Mouse (Mus musculus) bone marrow macrophage, adult 2 months (primary cell): ENCODE data around the gene Ino80e. TPM values are rescaled to one million over a fixed set of nuclear protein-coding genes. Genes with fewer than 3 reads are reported as not detected.

ENCODE experiments used
- H3K27ac ChIP-seq: 2 replicates; pipeline ENCODE4 v1.5.1; 2012; ENCODE audit warnings: low read depth, low read length; ENCODE audit not compliant: insufficient read depth
- H3K4me1 ChIP-seq: 2 replicates; pipeline ENCODE4 v1.6.1; 2012; ENCODE audit warnings: low read length; ENCODE audit not compliant: control insufficient read depth, insufficient read depth
- H3K4me3 ChIP-seq: 2 replicates; pipeline ENCODE4 v1.5.1; 2012; ENCODE audit warnings: mild to moderate bottlenecking, low read length, moderate library complexity; ENCODE audit not compliant: insufficient read depth
- CTCF ChIP-seq: IDR thresholded peaks from 2 replicates; pipeline ENCODE4 v1.5.1; 2012; ENCODE audit warnings: low read depth, mild to moderate bottlenecking, low read length, moderate library complexity
- POLR2A ChIP-seq: IDR thresholded peaks from 2 replicates; pipeline ENCODE4 v1.6.1; 2012; ENCODE audit warnings: mild to moderate bottlenecking, low read depth, low read length, borderline replicate concordance
- polyA plus RNA-seq: library from polyadenylated mRNA; stranded (reverse); fragments of >200 nt; gene quantifications from 2 replicates; pipeline ENCODE4 v1.2.4, GENCODE M21; 2012; ENCODE audit not compliant: missing spikeins, insufficient read depth, insufficient read length

Ino80e gene
- polyA plus RNA-seq, 1 experiment = 72.6 TPM

GRCm38 (mm10) chr7:126833294-126833693, 28.9 kb downstream of the Ino80e start:
- H3K4me3 ChIP-seq = no peak overlapping the region
- TF ChIP-seq POLR2A = no peak
- TF ChIP-seq CTCF = no peak
- no peak overlapping the region for H3K27ac ChIP-seq
- peaks cover 2% of the 10 kb centered on the region for H3K4me1 ChIP-seq

- no peak overlapping the region for H3K4me3 ChIP-seq
Measured at GRCm38 (mm10) chr7:126832036-126832598, 30.1 kb downstream of the Ino80e start.

GRCm38 (mm10) chr7:126831539-126831938, 30.6 kb downstream of the Ino80e start, which contains the start of gene 4930451I11Rik:
4930451I11Rik (minus strand) TSS chr7:126831639.
- TF ChIP-seq CTCF (no peak), POLR2A (no peak)
- Histone ChIP-seq H3K27ac (no peak within 1 kb of the TSS), H3K4me3 (no peak within 1 kb of the TSS), H3K4me1 (peaks cover 2% of the 10 kb centered on the region)

More at GRCm38 (mm10) chr7:126832036-126832598, 30.1 kb downstream of the Ino80e start:
- peaks cover 2% of the 10 kb centered on the region for H3K4me1 ChIP-seq
- H3K27ac ChIP-seq = no peak overlapping the region
- TF ChIP-seq CTCF (no peak), POLR2A (no peak)

- Histone ChIP-seq H3K4me3 (no peak overlapping the region), H3K4me1 (peaks cover 16% of the 10 kb centered on the region), H3K27ac (no peak overlapping the region)
- TF ChIP-seq CTCF (no peak), POLR2A (no peak)
Measured at GRCm38 (mm10) chr7:126825952-126826351, 36.2 kb downstream of the Ino80e start.

GRCm38 (mm10) chr7:126825403-126825802, 36.8 kb downstream of the Ino80e start:
- no peak overlapping the region for H3K27ac ChIP-seq
- H3K4me3 ChIP-seq = no peak overlapping the region
- peaks cover 16% of the 10 kb centered on the region for H3K4me1 ChIP-seq
- TF ChIP-seq CTCF (no peak), POLR2A (no peak)

- Histone ChIP-seq H3K4me1 (peaks cover 16% of the 10 kb centered on the region), H3K4me3 (no peak overlapping the region), H3K27ac (no peak overlapping the region)
- TF ChIP-seq CTCF (no peak), POLR2A (no peak)
Measured at GRCm38 (mm10) chr7:126823940-126824339, 38.2 kb downstream of the Ino80e start.

- Histone ChIP-seq H3K27ac (no peak overlapping the region), H3K4me1 (peaks cover 16% of the 10 kb centered on the region), H3K4me3 (no peak overlapping the region)
- no peak for TF ChIP-seq POLR2A
Measured at GRCm38 (mm10) chr7:126823202-126823711, 38.9 kb downstream of the Ino80e start.

- H3K4me1 ChIP-seq = peaks cover 16% of the 10 kb centered on the region
Measured at GRCm38 (mm10) chr7:126822741-126823140, 39.4 kb downstream of the Ino80e start.

GRCm38 (mm10) chr7:126821835-126822511, 40.2 kb downstream of the Ino80e start:
- Histone ChIP-seq H3K4me3 (no peak overlapping the region), H3K27ac (peak overlapping the region; percentile 97), H3K4me1 (peaks cover 16% of the 10 kb centered on the region)
- TF ChIP-seq CTCF (peak; percentile 79), POLR2A (no peak; the same call in 1 of the 2 replicates)

More at GRCm38 (mm10) chr7:126822741-126823140, 39.4 kb downstream of the Ino80e start:
- TF ChIP-seq CTCF = no peak
- Histone ChIP-seq H3K27ac (peak overlapping the region; percentile 97), H3K4me3 (no peak overlapping the region)

- H3K4me3 ChIP-seq = no peak overlapping the region
- TF ChIP-seq POLR2A (no peak), CTCF (no peak)
- peaks cover 14% of the 10 kb centered on the region for H3K4me1 ChIP-seq
- H3K27ac ChIP-seq = no peak overlapping the region
Measured at GRCm38 (mm10) chr7:126818818-126819217, 43.4 kb downstream of the Ino80e start.
